Mouse (Mus musculus): ENCODE data around the gene Vav1. TPM values are rescaled to one million over a fixed set of nuclear protein-coding genes. Genes with fewer than 3 reads are reported as not detected.
A peak's percentile ranks its signal among the peaks of the same experiment; 100 is the strongest.

The Vav1 gene
- polyA plus RNA-seq, 1 experiment from 2014 or later = 2.7 TPM

DNA sequence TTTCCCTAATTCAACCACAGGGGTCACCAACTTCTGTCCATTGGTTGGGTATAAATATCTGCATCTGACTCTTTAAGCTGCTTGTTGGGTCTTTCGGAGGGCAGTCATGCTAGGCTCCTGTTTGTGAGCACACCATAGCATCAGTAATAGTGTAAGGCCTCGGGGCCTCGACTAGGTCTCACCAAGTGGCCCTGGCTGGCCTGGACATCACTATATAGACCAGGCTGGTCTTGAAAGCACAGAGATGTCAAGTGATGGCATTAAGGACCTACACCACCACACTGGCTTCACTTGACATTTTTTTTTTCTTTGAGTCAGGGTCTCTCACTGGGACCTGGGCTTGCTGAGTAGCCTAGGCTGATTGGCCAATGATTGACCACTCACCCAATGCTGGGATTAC lies 20.7 kb upstream of the Vav1 start:
- over 99% methylated on average over 3 of the region's 3 CpGs for WGBS
- Histone ChIP-seq H3K27me3 (no peaks in the 10 kb centered on the region), H3K27ac (no peak overlapping the region), H3K4me2 (replicated peaks) (no peak overlapping the region), H3K9me3 (no peaks in the 10 kb centered on the region), H3K4me3 (no peak overlapping the region), H3K9ac (no peak overlapping the region), H3K36me3 (peaks cover 98% of the 10 kb centered on the region), H3K4me1 (no peaks in the 10 kb centered on the region)
- no peak for ATAC-seq (ENCODE audit: low FRiP score, low read depth)

DNA sequence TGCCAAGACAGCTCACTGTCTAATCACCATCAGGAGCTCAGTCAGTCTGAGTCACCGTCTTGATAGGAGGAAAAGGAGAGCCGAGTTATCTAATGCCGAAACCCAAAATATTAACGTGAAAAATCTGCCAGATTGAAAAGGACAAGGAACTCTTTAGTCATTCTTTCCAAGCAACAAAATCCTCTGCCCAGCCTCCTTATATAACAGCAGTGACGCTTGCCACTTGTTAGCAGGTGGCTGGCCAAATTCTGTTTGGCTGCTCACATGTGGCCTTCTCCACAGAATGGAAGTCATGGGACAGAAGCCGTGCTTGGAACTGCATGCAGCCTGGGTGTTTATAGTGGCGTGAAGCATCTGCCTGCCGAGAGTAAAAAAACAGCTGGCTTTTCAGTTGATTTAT lies 19.2 kb upstream of the Vav1 start:
- H3K9me3 ChIP-seq = no peaks in the 10 kb centered on the region
- no peak overlapping the region for H3K4me3 ChIP-seq
- H3K9ac ChIP-seq = no peak overlapping the region
- no peak overlapping the region for H3K4me2 ChIP-seq (replicated peaks)
- peaks cover 92% of the 10 kb centered on the region for H3K36me3 ChIP-seq
- ATAC-seq (ENCODE audit: low FRiP score, low read depth) = no peak
- WGBS = 90% methylated on average over 8 of the region's 8 CpGs
- H3K4me1 ChIP-seq = no peaks in the 10 kb centered on the region
- no peaks in the 10 kb centered on the region for H3K27me3 ChIP-seq
- H3K27ac ChIP-seq = no peak overlapping the region

DNA sequence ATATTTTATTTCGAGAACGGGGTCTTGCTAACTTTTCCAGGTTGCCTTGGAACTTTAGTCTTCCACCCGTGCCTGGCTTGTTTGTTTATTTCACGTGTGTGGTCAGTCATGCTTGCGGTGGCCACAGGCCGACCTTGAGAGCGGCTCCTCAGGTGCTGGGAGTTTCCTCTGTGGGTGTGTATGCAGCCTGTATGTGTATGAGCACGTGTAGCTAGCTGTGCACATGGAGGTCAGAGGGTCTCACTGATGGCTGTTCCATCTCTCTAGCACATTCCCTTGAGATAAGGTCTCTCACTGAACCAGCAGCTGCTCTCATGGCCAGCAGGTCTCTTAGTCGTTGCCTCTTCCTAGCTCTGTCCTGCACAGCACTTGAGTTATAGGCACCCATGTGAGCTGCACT lies 18.5 kb upstream of the Vav1 start:
- Histone ChIP-seq H3K4me3 (no peak overlapping the region), H3K9me3 (no peaks in the 10 kb centered on the region), H3K27me3 (no peaks in the 10 kb centered on the region), H3K36me3 (peaks cover 86% of the 10 kb centered on the region), H3K9ac (no peak overlapping the region), H3K4me2 (replicated peaks) (no peak overlapping the region), H3K4me1 (no peaks in the 10 kb centered on the region; the same call in 1 of the 2 replicates), H3K27ac (no peak overlapping the region)
- 89% methylated on average over 9 of the region's 9 CpGs for WGBS
- ATAC-seq (ENCODE audit: low FRiP score, low read depth) = no peak

DNA sequence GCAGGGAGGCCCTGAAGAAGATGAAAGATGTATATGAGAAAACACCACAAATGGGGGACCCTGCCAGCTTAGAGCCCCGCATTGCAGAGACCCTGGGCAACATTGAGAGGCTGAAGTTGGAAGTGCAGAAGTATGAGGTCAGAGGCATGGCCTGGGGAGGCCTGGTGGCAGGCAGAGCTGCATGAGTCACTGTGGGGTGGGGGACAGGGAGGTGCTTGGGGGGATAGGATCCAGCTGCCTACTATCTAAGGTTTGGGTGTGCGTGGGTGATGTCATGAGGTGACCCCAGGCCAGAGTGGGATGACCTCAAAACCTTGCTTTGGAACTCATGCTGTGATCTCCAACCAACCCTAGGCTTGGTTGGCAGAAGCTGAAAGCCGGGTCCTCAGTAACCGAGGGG lies 17.6 kb upstream of the Vav1 start:
- Histone ChIP-seq H3K9ac (no peak overlapping the region), H3K4me1 (peaks cover 4% of the 10 kb centered on the region; the same call in 1 of the 2 replicates), H3K36me3 (peaks cover 77% of the 10 kb centered on the region), H3K4me2 (replicated peaks) (no peak overlapping the region), H3K27me3 (no peaks in the 10 kb centered on the region), H3K27ac (no peak overlapping the region), H3K9me3 (no peaks in the 10 kb centered on the region), H3K4me3 (no peak overlapping the region)
- no peak for ATAC-seq (ENCODE audit: low FRiP score, low read depth)
- 97% methylated on average over 4 of the region's 4 CpGs for WGBS

DNA sequence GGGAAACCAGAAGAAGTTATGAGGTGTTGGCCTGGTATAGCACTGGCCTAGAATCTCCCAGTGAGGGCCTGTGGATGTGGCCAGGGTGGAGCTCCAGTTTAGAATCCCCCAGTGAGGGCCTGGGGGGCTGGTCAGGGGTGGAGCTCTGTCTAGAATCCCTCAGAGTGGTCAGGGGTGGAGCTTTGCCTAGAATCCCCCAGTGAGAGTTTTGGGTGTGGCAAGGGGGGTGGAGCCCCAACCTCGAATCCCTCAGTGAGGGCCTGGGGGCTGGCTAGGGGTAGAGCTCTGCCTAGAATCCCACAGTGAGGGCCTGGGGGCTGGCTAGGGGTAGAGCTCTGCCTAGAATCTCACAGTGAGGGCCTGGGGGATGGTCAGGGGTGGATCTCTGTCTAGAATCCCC lies 17.1 kb upstream of the Vav1 start:
- ATAC-seq (ENCODE audit: low FRiP score, low read depth) = no peak
- no peaks in the 10 kb centered on the region for H3K9me3 ChIP-seq
- no peak overlapping the region for H3K27ac ChIP-seq
- peaks cover 72% of the 10 kb centered on the region for H3K36me3 ChIP-seq
- no peaks in the 10 kb centered on the region for H3K27me3 ChIP-seq
- WGBS = 14% methylated on average over 1 of the region's 1 CpGs
- H3K9ac ChIP-seq = no peak overlapping the region
- peaks cover 4% of the 10 kb centered on the region; the same call in 1 of the 2 replicates for H3K4me1 ChIP-seq
- no peak overlapping the region for H3K4me2 ChIP-seq (replicated peaks)
- H3K4me3 ChIP-seq = no peak overlapping the region

DNA sequence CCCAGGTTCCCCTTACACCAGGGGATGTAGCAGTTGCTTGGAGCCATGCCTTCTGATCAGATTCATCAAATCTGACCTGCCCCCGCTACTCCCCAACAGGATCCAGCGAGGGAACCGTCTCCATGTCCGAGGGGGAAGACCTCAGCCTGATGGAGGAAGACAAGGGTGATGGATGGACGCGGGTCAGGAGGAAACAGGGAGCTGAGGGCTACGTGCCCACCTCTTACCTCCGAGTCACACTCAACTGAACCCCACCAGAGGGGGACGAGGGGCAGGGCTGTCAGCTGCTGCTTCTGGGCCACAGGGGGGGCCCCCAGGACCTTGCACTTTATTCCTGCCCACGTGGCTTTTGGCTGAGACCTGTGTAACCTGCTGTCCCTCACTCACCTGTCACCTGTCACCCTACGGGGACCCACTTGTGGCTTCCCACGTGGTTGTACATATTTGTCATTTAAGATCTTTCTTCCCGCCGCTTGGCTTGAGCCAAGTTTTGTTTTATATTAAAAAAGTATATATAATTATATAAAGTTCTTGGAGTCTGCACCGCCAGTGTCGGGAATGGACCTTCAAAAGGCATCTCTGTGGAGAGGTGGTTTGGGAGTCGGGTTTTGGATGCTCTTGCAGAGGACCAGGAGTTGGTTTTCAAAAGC lies 15.9 kb upstream of the Vav1 start:
- H3K9me3 ChIP-seq = no peaks in the 10 kb centered on the region
- no peak overlapping the region for H3K4me3 ChIP-seq
- peaks cover 61% of the 10 kb centered on the region for H3K36me3 ChIP-seq
- H3K4me1 ChIP-seq = peaks cover 4% of the 10 kb centered on the region; the same call in 1 of the 2 replicates
- no peak overlapping the region for H3K27ac ChIP-seq
- no peak overlapping the region for H3K4me2 ChIP-seq (replicated peaks)
- no peak for ATAC-seq (ENCODE audit: low FRiP score, low read depth)
- H3K9ac ChIP-seq = no peak overlapping the region
- WGBS = 91% methylated on average over 17 of the region's 17 CpGs
- H3K27me3 ChIP-seq = no peaks in the 10 kb centered on the region

DNA sequence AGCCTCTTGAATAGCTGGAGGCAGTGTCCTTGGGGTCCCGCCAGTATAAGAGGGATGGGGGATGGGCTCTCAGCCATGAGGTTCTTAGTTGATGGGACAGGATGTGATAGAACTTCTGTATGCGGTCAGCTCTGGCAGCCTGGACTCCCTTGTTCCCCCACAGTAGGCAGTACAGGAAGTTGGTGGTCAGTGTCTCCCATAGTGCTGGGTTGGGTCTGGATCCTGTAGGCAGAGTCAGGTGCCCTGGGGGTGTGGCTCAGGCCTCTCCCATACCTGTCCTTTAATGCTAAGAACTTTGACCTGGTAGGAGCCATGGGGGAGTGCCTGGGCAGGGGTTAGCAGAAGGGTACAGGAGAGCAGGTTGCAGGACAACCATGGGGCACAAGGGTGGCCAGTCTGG lies 14.7 kb upstream of the Vav1 start:
- no peak overlapping the region for H3K27ac ChIP-seq
- ATAC-seq (ENCODE audit: low FRiP score, low read depth) = no peak
- peaks cover 4% of the 10 kb centered on the region; the same call in 1 of the 2 replicates for H3K4me1 ChIP-seq
- H3K9ac ChIP-seq = no peak overlapping the region
- no peaks in the 10 kb centered on the region for H3K9me3 ChIP-seq
- no peak overlapping the region for H3K4me3 ChIP-seq
- H3K27me3 ChIP-seq = no peaks in the 10 kb centered on the region
- WGBS = 76% methylated on average over 2 of the region's 2 CpGs
- no peak overlapping the region for H3K4me2 ChIP-seq (replicated peaks)
- peaks cover 50% of the 10 kb centered on the region for H3K36me3 ChIP-seq

DNA sequence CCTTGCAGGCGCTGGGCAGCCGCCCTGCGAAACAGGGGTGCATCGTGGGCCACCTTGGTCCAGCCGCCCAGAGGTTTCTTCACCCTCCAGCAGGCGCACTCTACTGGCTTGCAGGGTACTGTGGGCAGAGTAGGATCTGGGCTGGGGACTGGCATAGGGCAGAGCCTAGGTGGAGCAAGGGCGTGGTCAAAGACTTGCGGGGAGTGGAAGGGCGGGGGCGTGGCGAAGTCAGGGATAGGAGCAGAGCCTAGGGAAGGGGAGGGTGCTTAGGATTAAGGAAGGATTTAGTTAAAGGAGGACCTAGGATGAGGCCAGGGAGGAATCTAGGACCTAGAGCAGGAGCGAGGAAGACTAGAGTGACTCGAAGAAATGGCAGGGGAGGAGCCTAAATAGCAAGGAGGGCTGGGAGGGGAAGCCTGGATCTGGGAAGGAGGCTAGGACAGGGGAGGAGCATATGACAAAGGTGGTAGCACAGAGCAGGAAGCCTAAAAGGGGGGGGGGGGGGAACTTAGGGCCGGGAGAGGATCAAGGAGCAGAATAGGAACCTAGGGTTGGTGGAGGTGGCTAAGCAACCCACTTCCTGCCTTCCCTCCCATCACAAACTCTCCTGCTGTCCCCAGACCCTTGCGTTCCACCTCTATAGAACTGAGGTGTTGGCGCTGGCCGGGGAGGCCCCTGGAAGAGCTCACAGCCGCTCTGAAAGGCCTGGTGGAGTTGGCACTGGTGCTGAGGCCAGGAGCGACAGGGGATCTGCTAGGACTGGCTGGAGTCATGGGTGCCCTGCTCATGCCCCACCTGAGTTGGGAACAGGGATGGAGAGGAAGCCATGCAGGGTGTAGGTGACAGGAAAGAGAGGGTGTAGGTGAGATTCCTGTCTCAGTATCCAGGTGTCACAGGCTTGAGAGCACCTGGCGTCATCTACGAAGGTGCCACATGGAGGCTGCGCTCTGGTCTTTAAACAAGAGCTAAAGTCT lies 13.6 kb upstream of the Vav1 start:
- Histone ChIP-seq H3K9ac (0 out of 2 replicates have a peak overlapping the region, but pooled peaks have one; percentile 31), H3K36me3 (peaks cover 39% of the 10 kb centered on the region), H3K9me3 (no peaks in the 10 kb centered on the region), H3K4me3 (peak overlapping the region; percentile 11), H3K27me3 (no peaks in the 10 kb centered on the region), H3K27ac (no peak overlapping the region), H3K4me1 (peaks cover 4% of the 10 kb centered on the region; the same call in 1 of the 2 replicates), H3K4me2 (replicated peaks) (peak overlapping the region; percentile 49)
- WGBS = 25% methylated on average over 22 of the region's 22 CpGs
- peak; percentile 72 for ATAC-seq (ENCODE audit: low FRiP score, low read depth)

DNA sequence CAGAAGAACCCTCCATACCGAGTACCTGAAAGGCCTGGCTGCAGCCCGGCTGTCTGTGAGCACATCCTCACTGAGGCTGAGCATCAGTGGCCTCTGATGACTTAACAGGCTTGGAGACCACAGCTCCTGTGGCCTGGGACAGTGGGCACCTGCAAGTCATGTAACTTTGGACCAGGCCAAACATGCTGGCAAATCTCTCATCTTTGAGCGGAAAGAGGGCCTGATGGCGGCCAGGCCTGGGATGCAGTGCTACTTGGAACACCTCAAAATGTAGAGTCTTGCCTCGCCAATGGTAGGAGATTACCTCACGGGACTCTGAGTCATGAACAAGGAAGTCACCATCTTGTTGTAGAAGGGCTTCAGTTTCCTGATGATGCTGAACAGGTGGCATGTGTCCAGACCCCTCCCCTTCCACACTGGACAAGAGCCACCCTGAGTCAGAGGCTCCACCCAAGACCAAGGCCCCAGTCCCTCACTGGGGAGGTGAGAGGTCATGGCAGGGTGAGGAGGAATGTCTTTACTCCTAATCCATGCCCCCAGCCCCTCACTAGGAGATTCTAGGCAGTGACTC lies 11.3 kb upstream of the Vav1 start:
- peaks cover 9% of the 10 kb centered on the region; the same call in 1 of the 2 replicates for H3K27me3 ChIP-seq
- H3K9me3 ChIP-seq = no peaks in the 10 kb centered on the region
- no peak overlapping the region for H3K9ac ChIP-seq
- peaks cover 4% of the 10 kb centered on the region; the same call in 1 of the 2 replicates for H3K4me1 ChIP-seq
- no peak overlapping the region for H3K4me3 ChIP-seq
- ATAC-seq (ENCODE audit: low FRiP score, low read depth) = no peak
- H3K4me2 ChIP-seq (replicated peaks) = no peak overlapping the region
- 90% methylated on average over 6 of the region's 6 CpGs for WGBS
- H3K27ac ChIP-seq = no peak overlapping the region
- H3K36me3 ChIP-seq = peaks cover 15% of the 10 kb centered on the region

DNA sequence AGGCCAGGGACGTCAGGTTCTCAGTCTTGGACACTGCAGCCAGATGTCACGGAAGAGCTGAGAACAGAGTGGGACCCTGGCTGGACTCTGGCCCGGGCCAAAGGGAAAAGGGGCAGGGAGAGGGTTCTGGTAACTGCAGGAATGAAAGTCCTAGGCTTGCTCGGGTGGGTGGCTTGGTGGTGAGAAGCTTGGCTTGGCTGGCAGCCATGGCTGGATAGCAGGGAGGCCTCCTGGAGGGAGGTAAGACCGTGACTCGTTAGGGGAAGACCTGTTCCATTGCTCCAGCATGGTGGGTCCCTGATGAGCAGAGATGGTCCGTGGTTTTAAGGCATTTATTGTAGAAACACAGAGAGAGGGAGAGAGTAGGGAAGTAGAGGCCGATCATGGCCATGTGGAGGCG lies 7.6 kb upstream of the Vav1 start:
- H3K4me3 ChIP-seq = no peak overlapping the region
- H3K4me2 ChIP-seq (replicated peaks) = no peak overlapping the region
- no peaks in the 10 kb centered on the region for H3K36me3 ChIP-seq
- H3K9me3 ChIP-seq = no peaks in the 10 kb centered on the region
- peaks cover 8% of the 10 kb centered on the region for H3K4me1 ChIP-seq
- no peak for ATAC-seq (ENCODE audit: low FRiP score, low read depth)
- 65% methylated on average over 9 of the region's 9 CpGs for WGBS
- H3K27me3 ChIP-seq = peaks cover 37% of the 10 kb centered on the region
- no peak overlapping the region for H3K27ac ChIP-seq
- no peak overlapping the region for H3K9ac ChIP-seq

DNA sequence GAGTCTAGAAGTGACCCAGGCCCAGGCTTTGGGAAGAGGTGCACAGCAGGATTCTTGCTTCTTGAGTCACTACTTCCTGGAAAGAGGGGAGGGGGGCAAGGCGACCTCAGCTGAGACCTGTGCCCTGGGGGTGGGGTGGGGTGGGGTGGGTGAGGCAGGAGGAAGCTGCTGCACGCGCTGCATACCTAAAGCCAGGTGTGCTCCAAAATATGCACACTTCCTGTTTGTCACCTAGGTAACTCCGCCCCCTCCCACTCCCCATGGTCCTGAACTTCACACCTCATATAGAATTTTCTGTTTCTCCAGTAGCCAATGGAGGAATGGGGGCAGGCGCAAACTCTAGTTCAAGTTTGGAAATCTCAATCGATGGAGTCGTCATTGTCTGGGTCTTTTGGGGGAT lies 5.1 kb upstream of the Vav1 start:
- H3K9me3 ChIP-seq = no peaks in the 10 kb centered on the region
- no peak overlapping the region for H3K4me2 ChIP-seq (replicated peaks)
- H3K4me3 ChIP-seq = no peak overlapping the region
- H3K36me3 ChIP-seq = no peaks in the 10 kb centered on the region
- no peak overlapping the region for H3K27ac ChIP-seq
- 30% methylated on average over 7 of the region's 7 CpGs for WGBS
- no peak for ATAC-seq (ENCODE audit: low FRiP score, low read depth)
- H3K27me3 ChIP-seq = peaks cover 48% of the 10 kb centered on the region
- H3K9ac ChIP-seq = no peak overlapping the region
- H3K4me1 ChIP-seq = peaks cover 11% of the 10 kb centered on the region

DNA sequence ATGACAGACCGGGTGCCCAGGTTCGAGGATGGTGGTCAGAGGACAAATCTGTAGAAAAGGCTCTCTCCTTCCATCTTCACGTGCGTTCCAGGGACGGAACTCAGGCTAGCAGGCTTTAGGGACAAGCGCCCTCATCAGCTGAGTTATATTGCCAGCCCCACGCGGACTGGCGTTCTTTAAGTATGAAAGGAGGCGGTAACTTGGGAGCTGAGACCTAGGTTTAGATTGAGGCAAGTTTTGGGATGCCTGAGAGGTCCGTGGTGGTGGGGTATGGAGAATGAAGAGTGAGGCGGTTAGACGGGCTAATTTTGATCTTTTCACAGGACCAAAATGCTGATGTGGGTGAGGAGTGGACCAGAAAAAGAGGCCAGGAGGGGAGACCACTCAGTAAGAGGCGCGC lies 4.2 kb upstream of the Vav1 start:
- Histone ChIP-seq H3K4me3 (peak overlapping the region; percentile 53), H3K27ac (no peak overlapping the region), H3K4me2 (replicated peaks) (peak overlapping the region; percentile 74), H3K9ac (peak overlapping the region; percentile 62), H3K27me3 (peaks cover 56% of the 10 kb centered on the region), H3K4me1 (peaks cover 11% of the 10 kb centered on the region), H3K36me3 (no peaks in the 10 kb centered on the region), H3K9me3 (no peaks in the 10 kb centered on the region)
- no peak for ATAC-seq (ENCODE audit: low FRiP score, low read depth)
- WGBS = 9% methylated on average over 15 of the region's 15 CpGs
